Mouse (Mus musculus): ENCODE results near the gene Hist1h2ac.
"Not testable (repeated sequence)": the region's sequence is repeated elsewhere in the genome, so short reads cannot be mapped to it uniquely, and the experiment has no call there.

Hist1h2ac gene

GRCm38 (mm10) chr13:23683755-23684281 lies at the start of gene Hist1h2ac, which contains the start of gene Hist1h2bc:
TSS of gene Hist1h2ac (minus strand) at chr13:23683948.
TSS of gene Hist1h2bc (plus strand) at chr13:23684199.
- DNase-seq: peak; percentile 84 to 85

- peak; percentile 43 to 52 for DNase-seq
Observed at GRCm38 (mm10) chr13:23732156-23732804, 48.5 kb upstream of the Hist1h2ac start.

- DNase-seq: no peak
Observed at GRCm38 (mm10) chr13:23730479-23730878, 46.7 kb upstream of the Hist1h2ac start.

- no peak for DNase-seq
Observed at GRCm38 (mm10) chr13:23729706-23730105, 46.0 kb upstream of the Hist1h2ac start.

- DNase-seq: no peak
Observed at GRCm38 (mm10) chr13:23729192-23729525, 45.4 kb upstream of the Hist1h2ac start.

- DNase-seq: no peak
Observed at GRCm38 (mm10) chr13:23728472-23729191, 44.9 kb upstream of the Hist1h2ac start.

GRCm38 (mm10) chr13:23725213-23725612 lies 41.5 kb upstream of the Hist1h2ac start:
- no peak for DNase-seq

- no peak for DNase-seq
Observed at GRCm38 (mm10) chr13:23724239-23724638, 40.5 kb upstream of the Hist1h2ac start.

- DNase-seq: not testable (repeated sequence)
Observed at GRCm38 (mm10) chr13:23717593-23718245, 34.0 kb upstream of the Hist1h2ac start.

GRCm38 (mm10) chr13:23717176-23717575 lies 33.4 kb upstream of the Hist1h2ac start:
- DNase-seq: no peak

GRCm38 (mm10) chr13:23716261-23717042 lies 32.7 kb upstream of the Hist1h2ac start:
- DNase-seq: no peak

GRCm38 (mm10) chr13:23710374-23711089 lies 26.8 kb upstream of the Hist1h2ac start, which contains the start of gene Hfe:
TSS of gene Hfe (minus strand) at chr13:23710854.
- peak; percentile 73 to 75 for DNase-seq

- no peak for DNase-seq
Observed at GRCm38 (mm10) chr13:23709714-23710373, 26.1 kb upstream of the Hist1h2ac start.

- DNase-seq: no peak
Observed at GRCm38 (mm10) chr13:23708654-23709053, 24.9 kb upstream of the Hist1h2ac start.

- no peak for DNase-seq
Observed at GRCm38 (mm10) chr13:23708041-23708440, 24.3 kb upstream of the Hist1h2ac start.

GRCm38 (mm10) chr13:23706771-23707170 lies 23.0 kb upstream of the Hist1h2ac start:
- no peak for DNase-seq

- no peak for DNase-seq
Observed at GRCm38 (mm10) chr13:23705751-23706356, 22.1 kb upstream of the Hist1h2ac start.

GRCm38 (mm10) chr13:23702801-23703200 lies 19.1 kb upstream of the Hist1h2ac start:
- DNase-seq: not testable (repeated sequence)

GRCm38 (mm10) chr13:23702220-23702619 lies 18.5 kb upstream of the Hist1h2ac start:
- no peak for DNase-seq

- DNase-seq: peak; percentile 82 to 85
Observed at GRCm38 (mm10) chr13:23700786-23701520, 17.2 kb upstream of the Hist1h2ac start.
